Mouse (Mus musculus) myocyte (in vitro differentiated cells): ENCODE measurements at regions not wholly inside any gene's neighbourhood (a gene's known extent, or its start where the extent isn't known, plus 50 kb on each side); places are given as distances from the start of the nearest gene placed in this dataset.

Experiments used
- CEBPB ChIP-seq: IDR thresholded peaks from 2 replicates; pipeline ENCODE4 v1.6.1; 2011; ENCODE audit warnings: mild to moderate bottlenecking, moderate library complexity; ENCODE audit not compliant: poor library complexity, insufficient read depth, severe bottlenecking
- E2F4 ChIP-seq: IDR thresholded peaks from one replicate; pipeline ENCODE4 v1.6.1; 2011; ENCODE audit warnings: mild to moderate bottlenecking, control low read depth, moderate library complexity; ENCODE audit not compliant: insufficient read depth
- MAX ChIP-seq: IDR thresholded peaks from one replicate; pipeline ENCODE4 v1.6.1; 2011; ENCODE audit warnings: low read depth, mild to moderate bottlenecking, control low read depth
- MYOD1 ChIP-seq, 3 experiments: IDR thresholded peaks; one replicate each; pipeline ENCODE4 v1.6.1; 2011; ENCODE audit warnings: control low read depth in 2 of 3, low read depth in 2 of 3, mild to moderate bottlenecking in 2 of 3, moderate library complexity in 1 of 3; ENCODE audit not compliant: insufficient read length in 2 of 3, control insufficient read depth in 1 of 3
- POLR2A ChIP-seq: IDR thresholded peaks from one replicate; pipeline ENCODE4 v1.6.1; 2011; ENCODE audit warnings: low read depth, mild to moderate bottlenecking, control low read depth, moderate library complexity; ENCODE audit not compliant: insufficient read length
- POLR2AphosphoS2 ChIP-seq: IDR thresholded peaks from one replicate; pipeline ENCODE4 v1.6.1; 2011; ENCODE audit warnings: low read depth, control low read depth; ENCODE audit not compliant: insufficient read length
- REST ChIP-seq: IDR thresholded peaks from one replicate; pipeline ENCODE4 v1.6.1; 2011; ENCODE audit warnings: mild to moderate bottlenecking, control low read depth, moderate library complexity; ENCODE audit not compliant: insufficient read depth, insufficient read length
- TCF12 ChIP-seq: IDR thresholded peaks from one replicate; pipeline ENCODE4 v1.6.1; 2011; ENCODE audit warnings: mild to moderate bottlenecking, control low read depth; ENCODE audit not compliant: poor library complexity, insufficient read depth, severe bottlenecking
- TCF3 ChIP-seq: IDR thresholded peaks from one replicate; pipeline ENCODE4 v1.6.1; 2011; ENCODE audit warnings: low read depth, control low read depth; ENCODE audit not compliant: insufficient read length
- USF1 ChIP-seq: IDR thresholded peaks from one replicate; pipeline ENCODE4 v1.6.1; 2011; ENCODE audit warnings: low read depth, mild to moderate bottlenecking, control low read depth, moderate library complexity

- TF ChIP-seq POLR2A (no peak), USF1 (no peak), MAX (no peak), E2F4 (no peak), POLR2AphosphoS2 (no peak), MYOD1 (IDR thresholded peaks at IDR 0.05; ENCODE audit: control insufficient read depth in 1 of 3, insufficient read length in 2 of 3, low read depth in 2 of 3) (peak in 1 of 3 experiments; percentile 8), TCF3 (no peak), TCF12 (no peak), REST (no peak), CEBPB (no peak)
Observed at GRCm38 (mm10) chr6:116980349-116980995, 187.9 kb upstream of the Cxcl12 start.
